Mouse (Mus musculus): ENCODE measurements around the gene Hand2.

Gene Hand2

DNA sequence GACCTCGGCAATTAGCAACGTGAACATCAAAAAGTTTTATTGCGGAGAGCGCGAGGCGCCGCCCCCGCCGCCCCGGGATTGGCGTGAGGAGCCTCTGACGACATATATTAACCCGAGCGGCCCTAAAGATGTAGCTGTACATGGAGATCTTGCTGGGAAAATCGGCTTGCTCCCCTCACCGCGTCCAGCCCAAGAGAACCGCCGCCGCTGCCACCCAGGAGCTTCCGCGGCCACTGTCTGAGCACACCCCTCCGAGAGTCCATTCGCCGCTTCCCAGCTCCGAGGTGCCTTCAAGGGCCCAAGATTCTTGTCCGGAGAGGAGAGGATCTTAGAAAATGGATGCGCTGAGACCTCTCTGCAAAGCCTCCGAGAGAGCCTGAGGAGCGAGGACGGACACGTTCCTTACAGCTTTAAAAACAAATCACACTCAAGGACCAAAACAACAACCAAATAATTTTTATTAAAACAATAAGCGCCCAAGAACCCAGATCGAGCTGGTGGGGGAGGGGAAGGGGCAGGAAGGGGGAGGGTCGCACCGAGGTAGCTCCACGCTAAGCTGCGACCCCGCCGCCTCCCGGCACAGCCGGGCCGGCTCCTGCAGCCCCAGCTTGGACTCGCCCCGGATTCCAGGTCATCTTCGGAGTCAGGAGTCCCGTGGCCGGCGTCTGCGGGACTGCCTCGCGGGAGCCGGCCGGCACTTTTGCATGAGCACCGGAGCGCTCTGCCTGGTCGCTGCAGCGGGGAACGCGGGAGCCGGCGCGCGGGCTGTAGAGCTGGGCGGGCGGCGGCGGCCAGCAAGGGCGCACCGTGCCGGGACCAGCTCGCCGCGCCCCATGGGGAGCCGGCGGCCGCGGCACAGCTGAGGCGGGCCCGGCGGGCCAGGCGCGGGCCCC is at the start of gene Hand2:
Gene Hand2, plus strand, starts transcription at position 133 of the 893 bp plus-strand sequence.
- peak; percentile 83 for DNase-seq (ENCODE audit: extremely low spot score, low spot score)

GRCm38 (mm10) chr8:57273055-57273454 is 47.7 kb upstream of the Hand2 start:
- no peak for DNase-seq (ENCODE audit: extremely low spot score, low spot score)

DNA sequence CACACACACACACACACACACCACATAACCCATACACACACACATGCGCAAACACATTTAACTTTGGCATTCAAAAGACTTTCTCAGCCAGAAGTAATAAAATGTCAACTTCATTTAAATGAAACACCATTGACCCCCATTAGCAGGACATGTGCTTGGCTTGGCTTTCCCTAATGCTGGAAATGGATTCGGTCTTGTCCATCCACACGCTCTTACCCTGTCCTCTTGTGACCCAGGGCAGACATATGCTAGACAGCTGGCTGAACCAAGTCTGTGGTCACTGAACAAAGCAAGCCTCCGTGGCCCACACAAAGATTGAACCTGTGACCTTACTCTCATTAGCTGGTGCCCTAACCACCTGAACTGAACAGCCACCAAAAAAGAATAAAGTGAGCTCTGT is 27.3 kb upstream of the Hand2 start:
- DNase-seq (ENCODE audit: extremely low spot score, low spot score), result no peak

DNA sequence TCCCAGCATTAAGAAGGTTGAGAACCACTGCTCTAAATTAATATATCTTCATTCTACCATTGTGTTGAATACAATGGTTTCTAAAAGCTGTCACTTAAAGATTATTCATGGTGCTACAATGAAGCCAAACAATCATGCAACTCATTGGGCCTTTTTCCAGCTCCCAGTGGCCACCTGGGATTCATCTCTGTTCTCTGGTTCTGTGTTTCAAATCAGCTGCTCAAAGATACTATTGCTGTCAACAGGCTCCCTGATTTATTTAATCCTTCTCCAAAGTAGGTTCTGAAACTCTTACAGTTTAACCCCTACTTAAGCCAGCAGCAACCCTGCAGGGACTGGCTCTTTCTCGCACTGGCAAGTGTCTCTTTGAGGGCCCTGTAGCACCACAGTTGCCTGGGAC is 17.3 kb upstream of the Hand2 start:
- DNase-seq (ENCODE audit: extremely low spot score, low spot score), result no peak

GRCm38 (mm10) chr8:57304944-57305343 is 15.8 kb upstream of the Hand2 start:
- DNase-seq (ENCODE audit: extremely low spot score, low spot score), result no peak

DNA sequence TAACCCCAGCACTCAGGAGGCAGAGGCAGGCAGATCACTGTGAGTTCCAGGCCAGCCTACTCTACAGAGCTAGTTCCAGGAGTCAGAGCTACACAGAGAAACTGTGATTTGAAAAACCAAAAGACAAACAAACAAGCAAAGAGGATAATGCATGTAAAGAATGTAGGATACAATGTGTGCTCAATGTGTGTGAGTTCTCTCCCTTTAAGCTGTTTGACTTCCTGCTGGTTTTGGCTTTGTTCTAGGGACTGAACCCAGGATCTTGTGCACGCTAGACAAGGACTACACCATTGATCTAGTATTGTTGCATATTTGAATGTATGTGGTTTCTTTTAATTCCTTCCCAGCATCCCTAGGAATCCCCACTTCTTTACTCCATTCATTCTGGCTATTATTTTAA is 14.3 kb upstream of the Hand2 start:
- DNase-seq (ENCODE audit: extremely low spot score, low spot score), result no peak

GRCm38 (mm10) chr8:57309844-57310485 is 10.8 kb upstream of the Hand2 start:
- DNase-seq (ENCODE audit: extremely low spot score, low spot score), result no peak

- peak; percentile 69 for DNase-seq (ENCODE audit: extremely low spot score, low spot score)
Observed at GRCm38 (mm10) chr8:57312031-57312981, 8.5 kb upstream of the Hand2 start.

- peak; percentile 40 for DNase-seq (ENCODE audit: extremely low spot score, low spot score)
Observed at GRCm38 (mm10) chr8:57313583-57313982, 7.2 kb upstream of the Hand2 start.

DNA sequence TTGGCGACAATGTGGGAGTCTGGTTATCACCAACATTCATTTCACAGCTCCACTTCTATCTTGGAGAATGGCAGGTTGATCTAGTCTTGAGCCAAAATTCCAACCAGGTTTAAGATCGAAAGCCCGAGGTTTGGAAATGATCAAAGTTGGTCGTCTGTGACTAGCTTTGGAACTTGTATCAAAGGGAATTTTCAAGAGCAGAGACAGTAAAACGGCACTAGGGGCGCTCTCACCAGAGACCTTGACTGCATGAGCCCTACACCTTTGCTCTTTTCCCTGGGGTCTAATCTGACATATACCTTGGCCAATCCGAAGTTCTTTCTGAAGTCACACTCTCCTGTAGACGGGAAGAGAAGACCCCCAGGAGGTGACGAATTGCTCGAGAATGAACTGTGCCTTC is 6.6 kb upstream of the Hand2 start:
- peak; percentile 60 for DNase-seq (ENCODE audit: extremely low spot score, low spot score)

- no peak for DNase-seq (ENCODE audit: extremely low spot score, low spot score)
Observed at GRCm38 (mm10) chr8:57315471-57315870, 5.3 kb upstream of the Hand2 start.

- peak; percentile 18 for DNase-seq (ENCODE audit: extremely low spot score, low spot score)
Observed at GRCm38 (mm10) chr8:57317107-57317506, 3.7 kb upstream of the Hand2 start.

DNA sequence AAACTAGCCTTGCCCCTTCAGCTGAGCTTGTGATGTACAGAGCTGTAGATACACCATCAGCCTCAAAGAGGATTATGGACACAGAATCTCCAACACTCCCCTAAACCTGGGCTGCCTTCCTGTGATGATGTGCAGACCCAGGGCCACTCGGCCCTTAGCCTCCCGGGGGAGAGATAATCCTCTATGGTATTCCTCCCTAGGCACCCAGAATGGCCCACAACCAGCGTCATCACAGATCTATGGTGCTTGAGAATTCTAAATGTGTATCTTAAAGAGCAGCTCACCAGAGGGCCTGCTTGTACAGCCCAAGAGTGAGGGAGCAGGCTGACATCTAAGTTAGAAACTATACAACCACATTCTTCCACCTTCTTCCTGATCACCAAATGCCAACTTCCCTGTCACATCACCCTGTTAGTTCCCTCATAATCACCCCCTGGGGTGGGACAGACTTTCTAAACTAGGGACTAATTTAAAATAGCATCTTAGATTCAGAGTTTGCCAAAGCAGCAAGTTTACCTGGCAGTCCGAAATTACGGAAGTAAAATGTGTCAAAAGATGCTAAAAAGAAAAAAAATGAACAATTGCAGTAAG is 2.8 kb upstream of the Hand2 start:
- DNase-seq (ENCODE audit: extremely low spot score, low spot score), result peak; percentile 42

- DNase-seq (ENCODE audit: extremely low spot score, low spot score), result peak; percentile 68
Observed at GRCm38 (mm10) chr8:57319092-57319980, 1.4 kb upstream of the Hand2 start.

GRCm38 (mm10) chr8:57319981-57320585 is 700 bp upstream of the Hand2 start:
- DNase-seq (ENCODE audit: extremely low spot score, low spot score), result peak; percentile 62

DNA sequence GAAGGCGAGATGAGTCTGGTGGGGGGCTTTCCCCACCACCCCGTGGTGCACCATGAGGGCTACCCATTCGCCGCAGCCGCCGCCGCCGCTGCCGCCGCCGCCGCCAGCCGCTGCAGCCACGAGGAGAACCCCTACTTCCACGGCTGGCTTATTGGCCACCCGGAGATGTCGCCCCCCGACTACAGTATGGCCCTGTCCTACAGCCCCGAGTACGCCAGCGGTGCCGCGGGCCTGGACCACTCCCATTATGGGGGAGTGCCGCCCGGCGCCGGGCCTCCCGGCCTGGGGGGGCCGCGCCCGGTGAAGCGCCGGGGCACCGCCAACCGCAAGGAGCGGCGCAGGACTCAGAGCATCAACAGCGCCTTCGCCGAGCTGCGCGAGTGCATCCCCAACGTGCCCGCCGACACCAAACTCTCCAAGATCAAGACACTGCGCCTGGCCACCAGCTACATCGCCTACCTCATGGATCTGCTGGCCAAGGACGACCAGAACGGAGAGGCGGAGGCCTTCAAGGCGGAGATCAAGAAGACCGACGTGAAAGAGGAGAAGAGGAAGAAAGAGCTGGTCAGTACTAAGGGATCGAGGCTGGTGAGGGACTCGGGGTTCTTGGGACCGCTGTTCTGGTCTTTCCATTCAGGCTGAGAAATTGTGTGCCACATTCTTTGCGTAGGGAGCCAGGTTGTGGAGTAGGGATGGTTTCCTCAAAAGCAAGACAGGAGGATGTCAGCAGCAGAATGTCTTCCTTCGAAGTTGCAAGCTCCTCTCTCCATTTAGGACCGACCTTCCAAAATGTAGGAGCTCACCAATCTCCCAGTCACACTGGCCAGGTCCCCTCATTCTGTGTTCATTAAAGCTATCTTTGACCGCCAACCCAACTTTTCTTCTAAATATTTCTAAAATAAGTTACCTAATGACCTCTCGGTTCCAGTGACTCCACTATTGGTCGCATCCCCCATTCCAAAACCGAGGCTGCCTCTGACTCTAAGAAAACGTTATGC is 1.4 kb downstream of the Hand2 start:
- peak; percentile 76 for DNase-seq (ENCODE audit: extremely low spot score, low spot score)

DNA sequence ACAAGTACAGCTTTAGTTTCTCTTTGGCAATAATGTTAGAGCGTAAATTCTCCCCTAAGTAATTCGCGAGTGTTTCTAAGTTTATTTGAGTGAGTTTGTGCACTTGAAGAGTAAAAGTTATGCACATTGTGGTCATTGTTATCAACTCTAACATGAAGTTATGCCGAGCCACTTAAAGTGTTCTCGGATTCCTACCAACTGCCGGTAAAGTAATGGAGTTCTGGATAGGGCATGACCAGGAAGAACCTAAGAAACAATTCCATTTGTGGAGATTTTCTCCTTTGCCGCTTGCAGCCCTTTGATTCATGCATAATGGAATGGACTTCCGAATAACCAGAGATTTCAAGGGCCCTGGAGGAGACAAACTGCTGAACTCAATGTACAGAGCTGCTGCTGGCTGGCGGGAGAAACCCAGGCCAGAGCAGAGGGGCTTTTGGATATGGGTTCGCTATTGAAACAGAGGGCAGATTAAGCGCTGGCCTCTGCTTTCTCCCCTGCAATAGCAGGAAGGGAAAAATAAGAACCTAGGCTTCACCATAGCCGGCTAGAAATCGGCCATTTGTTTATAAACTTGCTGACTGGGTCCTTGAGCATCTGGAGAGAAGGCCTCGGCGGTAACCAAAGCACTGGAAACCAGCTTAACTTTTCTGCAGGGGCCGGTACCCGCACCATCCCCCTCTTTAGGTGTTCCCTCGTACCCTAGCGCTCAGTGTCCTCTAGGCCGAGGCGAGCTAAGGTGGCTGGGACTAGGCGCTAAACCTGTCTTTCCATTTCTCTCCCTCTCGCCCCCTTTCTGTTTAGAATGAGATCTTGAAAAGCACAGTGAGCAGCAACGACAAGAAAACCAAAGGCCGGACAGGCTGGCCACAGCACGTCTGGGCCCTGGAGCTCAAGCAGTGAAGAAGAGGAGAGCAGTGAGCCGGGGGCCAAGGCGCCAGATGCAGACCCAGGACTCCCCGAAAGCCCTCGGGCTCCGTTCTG is 2.5 kb downstream of the Hand2 start:
- peak; percentile 77 for DNase-seq (ENCODE audit: extremely low spot score, low spot score)

All from neural tube, embryonic 10.5 days (tissue).